Mouse (Mus musculus) erythroid progenitor cell, adult 5-6 weeks (primary cell): Measurements from ENCODE around the gene Gtf2e1. TPM values are rescaled to one million over a fixed set of nuclear protein-coding genes. Genes with fewer than 3 reads are reported as not detected.

Experiments used
- ATAC-seq: replicated peaks from 2 replicates; pipeline ENCODE4 v1.8.0; 2016; ENCODE audit warnings: moderate number of reproducible peaks, mild to moderate bottlenecking, moderate TSS enrichment, inconsistent platforms; ENCODE audit not compliant: poor library complexity, low FRiP score, severe bottlenecking
- total RNA-seq, 2 experiments: library from RNA; stranded (forward) in 1 of 2; stranded (reverse) in 1 of 2; fragments of 150-400 nt in 1 of 2; fragments of 186-747, 209-891 nt in 1 of 2; gene quantifications; 2 replicates each; pipeline versions ENCODE4 v1.2.3 to v1.2.4; 2015 to 2017; ENCODE audit warnings: low replicate concordance in 2 of 2

The Gtf2e1 gene
- total RNA-seq, 2 experiments from 2014 or later = 0.42 to 3.0 TPM

- no peak for ATAC-seq
Observed at GRCm38 (mm10) chr16:37498581-37498980, 41.0 kb downstream of the Gtf2e1 start.

GRCm38 (mm10) chr16:37495017-37495416 is 44.6 kb downstream of the Gtf2e1 start:
- ATAC-seq = no peak

- no peak for ATAC-seq
Observed at GRCm38 (mm10) chr16:37486826-37487612, 52.6 kb downstream of the Gtf2e1 start.

GRCm38 (mm10) chr16:37478311-37479291 is 61.0 kb downstream of the Gtf2e1 start:
- ATAC-seq = no peak

- no peak for ATAC-seq
Observed at GRCm38 (mm10) chr16:37472620-37473312, 66.8 kb downstream of the Gtf2e1 start.

GRCm38 (mm10) chr16:37469595-37469994 is 70.0 kb downstream of the Gtf2e1 start:
- no peak for ATAC-seq

- no peak for ATAC-seq
Observed at GRCm38 (mm10) chr16:37463981-37464380, 75.6 kb downstream of the Gtf2e1 start.

GRCm38 (mm10) chr16:37462886-37463285 is 76.7 kb downstream of the Gtf2e1 start:
- no peak for ATAC-seq

- no peak for ATAC-seq
Observed at GRCm38 (mm10) chr16:37461601-37462000, 78.0 kb downstream of the Gtf2e1 start.

Other genes with a start within 250 kb of the Gtf2e1 start
- not detected in 2 replicates for gene Stxbp5l, start 154.8 kb downstream of the Gtf2e1 start, total RNA-seq (2015; ENCODE audit: low replicate concordance)
- gene Stxbp5l, start 154.8 kb downstream of the Gtf2e1 start, total RNA-seq (2017; ENCODE audit: low replicate concordance) = not detected in 2 replicates
- 7.1 and 11.2 TPM in 2 replicates for gene Rabl3, start 96 bp upstream of the Gtf2e1 start, total RNA-seq (2015; ENCODE audit: low replicate concordance)
- 3.6 and 8.5 TPM in 2 replicates for gene Rabl3, start 96 bp upstream of the Gtf2e1 start, total RNA-seq (2017; ENCODE audit: low replicate concordance)
- gene Hgd, start 40.4 kb upstream of the Gtf2e1 start, total RNA-seq (2015; ENCODE audit: low replicate concordance) = not detected in 2 replicates
- gene Hgd, start 40.4 kb upstream of the Gtf2e1 start, total RNA-seq (2017; ENCODE audit: low replicate concordance) = not detected in 2 replicates
- gene Ndufb4, start 114.7 kb upstream of the Gtf2e1 start, total RNA-seq (2015; ENCODE audit: low replicate concordance) = 10.5 and 28.9 TPM in 2 replicates
- 5.6 and 26.3 TPM in 2 replicates for gene Ndufb4, start 114.7 kb upstream of the Gtf2e1 start, total RNA-seq (2017; ENCODE audit: low replicate concordance)
- 1.1 and 2.1 TPM in 2 replicates for gene Fstl1, start 237.1 kb upstream of the Gtf2e1 start, total RNA-seq (2015; ENCODE audit: low replicate concordance)
- 0.51 and 1.6 TPM in 2 replicates for gene Fstl1, start 237.1 kb upstream of the Gtf2e1 start, total RNA-seq (2017; ENCODE audit: low replicate concordance)